In genomic region chr3:148004006-148004405, GRCm38 (mm10) we compare ENCODE assay signal across 14 mouse cellular contexts.
A peak's percentile ranks its signal among the peaks of the same experiment; 100 is the strongest.
DNase-seq lines count a peak whose midpoint lies in the region; ATAC-seq and TF ChIP-seq lines count a peak whose summit lies in the region.
"Had no signal": no experiment of that assay in that cellular context is flagged by ENCODE, and none has a peak within 500 bp of the region (broad histone marks: within the 10 kb centered on the region; RNA-seq: fewer than 3 reads in every experiment).

No protein-coding gene starts in this region.

- H3K27me3 ChIP-seq in forebrain, postnatal 0 days (ENCODE audit: insufficient read depth, low read length), result no peaks in the 10 kb centered on the region
- H3K27me3 ChIP-seq in forebrain, embryonic 15.5 days, result no peaks in the 10 kb centered on the region
- H3K27me3 ChIP-seq in liver, adult 2 months (ENCODE audit: control insufficient read depth, insufficient read depth, low read length), result no peaks in the 10 kb centered on the region
- no peaks in the 10 kb centered on the region for H3K27me3 ChIP-seq in liver, embryonic 12.5 days (replicated peaks)
- H3K27me3 ChIP-seq: embryonic facial prominence, embryonic 15.5 days; heart, embryonic 15.5 days had no signal

- 50% methylated on average over 3 of the region's 3 CpGs for WGBS in forebrain, postnatal 0 days
- 63% methylated on average over 3 of the region's 3 CpGs for WGBS in forebrain, embryonic 15.5 days
- 53% methylated on average over 3 of the region's 3 CpGs for WGBS in liver, adult 2 months
- 34% methylated on average over 3 of the region's 3 CpGs for WGBS in liver, embryonic 12.5 days (ENCODE audit: insufficient replicate concordance)

- H3K9me3 ChIP-seq in forebrain, postnatal 0 days (ENCODE audit: low read length), result no peaks in the 10 kb centered on the region
- no peaks in the 10 kb centered on the region for H3K9me3 ChIP-seq in forebrain, embryonic 15.5 days
- H3K9me3 ChIP-seq in liver, embryonic 12.5 days (replicated peaks), result no peaks in the 10 kb centered on the region
- H3K9me3 ChIP-seq: embryonic facial prominence, embryonic 15.5 days; heart, embryonic 15.5 days had no signal

- no peaks in the 10 kb centered on the region for H3K4me1 ChIP-seq in forebrain, postnatal 0 days (ENCODE audit: insufficient read depth)
- H3K4me1 ChIP-seq in forebrain, embryonic 15.5 days, result no peaks in the 10 kb centered on the region
- no peaks in the 10 kb centered on the region for H3K4me1 ChIP-seq in liver, adult 2 months (ENCODE audit: control insufficient read depth, insufficient read depth, low read length)
- H3K4me1 ChIP-seq in liver, embryonic 12.5 days, result no peaks in the 10 kb centered on the region
- H3K4me1 ChIP-seq: embryonic facial prominence, embryonic 15.5 days had no signal

- ATAC-seq in forebrain, postnatal 0 days, result no peak
- no peak for ATAC-seq in forebrain, embryonic 15.5 days (replicated peaks)
- ATAC-seq in liver, embryonic 12.5 days, result no peak
- ATAC-seq in megakaryocyte progenitor cell, adult 5-6 weeks (replicated peaks; ENCODE audit: poor library complexity), result peak; percentile 87
- ATAC-seq: intestine, embryonic 16.5 days had no signal

- H3K9ac ChIP-seq in forebrain, postnatal 0 days, result no peak overlapping the region
- H3K9ac ChIP-seq in forebrain, embryonic 15.5 days (replicated peaks), result no peak overlapping the region
- H3K9ac ChIP-seq in liver, adult 2 months (ENCODE audit: low read depth, low read length), result no peak overlapping the region
- H3K9ac ChIP-seq in liver, embryonic 12.5 days, result no peak overlapping the region
- H3K9ac ChIP-seq: embryonic facial prominence, embryonic 15.5 days; heart, embryonic 15.5 days had no signal

- no peak overlapping the region for H3K27ac ChIP-seq in forebrain, postnatal 0 days (ENCODE audit: low read depth, low read length)
- no peak overlapping the region for H3K27ac ChIP-seq in forebrain, embryonic 15.5 days (replicated peaks)
- H3K27ac ChIP-seq in liver, adult 2 months (replicated peaks; ENCODE audit: insufficient read depth, low read depth, low read length), result no peak overlapping the region
- H3K27ac ChIP-seq in liver, embryonic 12.5 days, result no peak overlapping the region
- H3K27ac ChIP-seq: embryonic facial prominence, embryonic 15.5 days; heart, embryonic 15.5 days had no signal

- no peak overlapping the region for H3K4me3 ChIP-seq in forebrain, postnatal 0 days (ENCODE audit: low read depth, low read length)
- no peak overlapping the region for H3K4me3 ChIP-seq in forebrain, embryonic 15.5 days
- no peak overlapping the region for H3K4me3 ChIP-seq in liver, adult 2 months (ENCODE audit: insufficient read depth, low read depth, low read length)
- no peak overlapping the region for H3K4me3 ChIP-seq in liver, embryonic 12.5 days
- H3K4me3 ChIP-seq: embryonic facial prominence, embryonic 15.5 days; heart, embryonic 15.5 days had no signal

- TF ChIP-seq CTCF in forebrain, postnatal 0 days (IDR thresholded peaks at IDR 0.05; ENCODE audit: low read depth), result peak; percentile 50
- peak; percentile 30; the same call in 1 of the 2 replicates for TF ChIP-seq CTCF in liver, adult 2 months (IDR thresholded peaks at IDR 0.05; ENCODE audit: low read depth, low read length)

- no peak for DNase-seq in forebrain, postnatal 0 days
- peak; percentile 11 for DNase-seq in liver, adult 2 months (ENCODE audit: extremely low read depth, low read depth, low spot score)
- DNase-seq in WW6 (ENCODE audit: low read depth, low spot score), result peak; percentile 7
- no peak for DNase-seq in adrenal gland, adult 8-10 months
- no peak for DNase-seq in frontal cortex, postnatal 10 days (ENCODE audit: low spot score in 2 of 2)
- DNase-seq: B cell, adult 2 months; layer of hippocampus, postnatal 36 days; lung, adult 2 months had no signal

- no peaks in the 10 kb centered on the region for H3K36me3 ChIP-seq in forebrain, postnatal 0 days (ENCODE audit: insufficient read depth)
- no peaks in the 10 kb centered on the region for H3K36me3 ChIP-seq in forebrain, embryonic 15.5 days
- no peaks in the 10 kb centered on the region for H3K36me3 ChIP-seq in liver, adult 2 months (ENCODE audit: control insufficient read depth, insufficient read depth, low read length)
- no peaks in the 10 kb centered on the region for H3K36me3 ChIP-seq in liver, embryonic 12.5 days
- H3K36me3 ChIP-seq: embryonic facial prominence, embryonic 15.5 days; heart, embryonic 15.5 days had no signal

- H3K79me2 ChIP-seq in liver, adult 2 months (ENCODE audit: control insufficient read depth, insufficient read depth, low read length), result no peaks in the 10 kb centered on the region

- no peak overlapping the region for H3K4me2 ChIP-seq in forebrain, postnatal 0 days (ENCODE audit: low read depth)
- no peak overlapping the region for H3K4me2 ChIP-seq in forebrain, embryonic 15.5 days (replicated peaks)
- no peak overlapping the region for H3K4me2 ChIP-seq in liver, embryonic 12.5 days
- H3K4me2 ChIP-seq: embryonic facial prominence, embryonic 15.5 days; heart, embryonic 15.5 days had no signal

- TF ChIP-seq POLR2A in liver, adult 2 months (IDR thresholded peaks at IDR 0.05; ENCODE audit: extremely low read depth, insufficient read depth, low read length), result no peak

Comparison
In these comparisons a context has a peak if more than half of its experiments do, and no peak if none do; other contexts are left out.
1. DNase-seq: peak in liver, adult 2 months (single experiment) and WW6 (single experiment); none in forebrain, postnatal 0 days (single experiment), adrenal gland, adult 8-10 months (single experiment) and frontal cortex, postnatal 10 days (0 of 2).